Mouse (Mus musculus) brain, embryonic 18.5 days (tissue): ENCODE results near the gene Nt5c3b.

Source experiments
- DNase-seq: peaks from one replicate; pipeline ENCODE4 v3.0.0-alpha.2; 2012; ENCODE audit warnings: low read depth, low spot score

Nt5c3b gene

GRCm38 (mm10) chr11:100399727-100400538 is 41.7 kb downstream of the Nt5c3b start:
- DNase-seq = no peak

GRCm38 (mm10) chr11:100399320-100399719 is 42.3 kb downstream of the Nt5c3b start:
- no peak for DNase-seq

- no peak for DNase-seq
Measured at GRCm38 (mm10) chr11:100398517-100398916, 43.1 kb downstream of the Nt5c3b start.

GRCm38 (mm10) chr11:100397600-100398389 is 43.8 kb downstream of the Nt5c3b start, which contains the start of gene Jup:
TSS of gene Jup (minus strand) at chr11:100397763.
- DNase-seq = peak; percentile 97

GRCm38 (mm10) chr11:100396886-100397599 is 44.6 kb downstream of the Nt5c3b start:
- no peak for DNase-seq

- DNase-seq = no peak
Measured at GRCm38 (mm10) chr11:100395861-100396631, 45.6 kb downstream of the Nt5c3b start.

- DNase-seq = no peak
Measured at GRCm38 (mm10) chr11:100395200-100395599, 46.4 kb downstream of the Nt5c3b start.

GRCm38 (mm10) chr11:100394353-100395074 is 47.1 kb downstream of the Nt5c3b start:
- DNase-seq = no peak

- DNase-seq = no peak
Measured at GRCm38 (mm10) chr11:100393733-100394132, 47.9 kb downstream of the Nt5c3b start.

- no peak for DNase-seq
Measured at GRCm38 (mm10) chr11:100392958-100393357, 48.6 kb downstream of the Nt5c3b start.

GRCm38 (mm10) chr11:100391884-100392345 is 49.7 kb downstream of the Nt5c3b start:
- no peak for DNase-seq

GRCm38 (mm10) chr11:100391081-100391883 is 50.3 kb downstream of the Nt5c3b start:
- DNase-seq = no peak

GRCm38 (mm10) chr11:100389931-100390445 is 51.6 kb downstream of the Nt5c3b start:
- DNase-seq = no peak

- DNase-seq = no peak
Measured at GRCm38 (mm10) chr11:100388588-100388987, 53.0 kb downstream of the Nt5c3b start.

- DNase-seq = no peak
Measured at GRCm38 (mm10) chr11:100387589-100388375, 53.8 kb downstream of the Nt5c3b start.

GRCm38 (mm10) chr11:100387111-100387510 is 54.5 kb downstream of the Nt5c3b start:
- no peak for DNase-seq

GRCm38 (mm10) chr11:100386586-100386985 is 55.0 kb downstream of the Nt5c3b start:
- no peak for DNase-seq

- no peak for DNase-seq
Measured at GRCm38 (mm10) chr11:100385016-100385415, 56.6 kb downstream of the Nt5c3b start.

- no peak for DNase-seq
Measured at GRCm38 (mm10) chr11:100382682-100383081, 58.9 kb downstream of the Nt5c3b start.
